ENCODE assay signal across 8 mouse cellular contexts in the genomic region with DNA sequence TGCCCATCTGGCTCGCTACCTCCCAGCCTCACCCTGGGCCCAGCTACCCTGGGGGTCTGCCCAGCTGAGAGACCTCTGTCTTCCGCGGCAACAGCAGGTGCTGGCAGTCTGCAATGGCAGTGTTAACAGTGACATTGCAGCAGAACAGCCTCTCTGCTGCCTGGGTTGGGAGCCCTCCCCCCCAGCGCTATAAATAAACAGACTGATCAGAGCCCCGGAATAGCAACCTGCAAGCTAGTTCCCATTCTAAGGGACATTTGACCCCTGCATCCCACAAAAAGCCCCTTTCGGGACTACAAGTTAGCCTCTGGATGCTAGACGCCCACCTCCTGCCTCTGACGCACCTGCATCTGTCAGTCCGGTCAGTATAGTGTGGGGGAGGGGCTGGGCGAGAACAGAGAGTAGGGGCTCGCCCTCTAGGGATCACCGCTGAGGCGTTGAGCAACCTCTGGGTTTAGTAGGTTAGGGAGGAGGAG. TPM values are rescaled to one million over a fixed set of nuclear protein-coding genes. Genes with fewer than 3 reads are reported as not detected.
DNase-seq lines count a peak whose midpoint lies in the region; ATAC-seq and TF ChIP-seq lines count a peak whose summit lies in the region.

A gene (minus strand): TSS at position 158 of the 476 bp plus-strand sequence.

- H3K9ac ChIP-seq in lung, embryonic 14.5 days, result peak within 1 kb of the TSS; percentile 24; the same call in 1 of the 2 replicates
- peak within 1 kb of the TSS; percentile 44 for H3K9ac ChIP-seq in forebrain, postnatal 0 days
- H3K9ac ChIP-seq in liver, postnatal 0 days (replicated peaks), result peak within 1 kb of the TSS; percentile 52; the same call in 1 of the 2 replicates
- H3K9ac ChIP-seq in stomach, embryonic 15.5 days, result no peak within 1 kb of the TSS

- H3K27me3 ChIP-seq in lung, embryonic 14.5 days (ENCODE audit: insufficient read depth, low read length), result peaks cover 12% of the 10 kb centered on the region; the same call in 1 of the 2 replicates
- H3K27me3 ChIP-seq in forebrain, postnatal 0 days (ENCODE audit: insufficient read depth, low read length), result no peaks in the 10 kb centered on the region
- H3K27me3 ChIP-seq in hindbrain, embryonic 10.5 days (ENCODE audit: insufficient read depth, poor library complexity, severe bottlenecking), result peaks cover 30% of the 10 kb centered on the region
- no peaks in the 10 kb centered on the region for H3K27me3 ChIP-seq in liver, postnatal 0 days (ENCODE audit: insufficient read depth, low read length)
- H3K27me3 ChIP-seq in stomach, embryonic 15.5 days (replicated peaks), result no peaks in the 10 kb centered on the region

- TF ChIP-seq EP300 in liver, postnatal 0 days (IDR thresholded peaks at IDR 0.05; ENCODE audit: low read depth), result no peak

- WGBS in lung, embryonic 14.5 days, result 5% methylated on average over 13 of the region's 13 CpGs
- WGBS in forebrain, postnatal 0 days, result 8% methylated on average over 13 of the region's 13 CpGs
- WGBS in hindbrain, embryonic 10.5 days, result 5% methylated on average over 13 of the region's 13 CpGs
- WGBS in liver, postnatal 0 days (ENCODE audit: insufficient replicate concordance), result 5% methylated on average over 13 of the region's 13 CpGs
- 5% methylated on average over 13 of the region's 13 CpGs for WGBS in stomach, embryonic 15.5 days

- TF ChIP-seq CTCF in lung, embryonic 14.5 days (IDR thresholded peaks at IDR 0.05; ENCODE audit: low read depth), result no peak
- TF ChIP-seq CTCF in forebrain, postnatal 0 days (IDR thresholded peaks at IDR 0.05; ENCODE audit: low read depth), result no peak
- TF ChIP-seq CTCF in liver, postnatal 0 days (IDR thresholded peaks at IDR 0.05; ENCODE audit: low read depth), result 0 out of 2 replicates have a peak, but pooled peaks have one; percentile 8

- H3K4me3 ChIP-seq in lung, embryonic 14.5 days (ENCODE audit: low read depth, low read length), result peak within 1 kb of the TSS; percentile 20
- H3K4me3 ChIP-seq in forebrain, postnatal 0 days (ENCODE audit: low read depth, low read length), result peak within 1 kb of the TSS; percentile 21
- peak within 1 kb of the TSS; percentile 41 for H3K4me3 ChIP-seq in hindbrain, embryonic 10.5 days
- peak within 1 kb of the TSS; percentile 36 for H3K4me3 ChIP-seq in liver, postnatal 0 days (ENCODE audit: low read depth, low read length)
- peak within 1 kb of the TSS; percentile 28 for H3K4me3 ChIP-seq in stomach, embryonic 15.5 days (replicated peaks)

- no peaks in the 10 kb centered on the region for H3K36me3 ChIP-seq in lung, embryonic 14.5 days (ENCODE audit: insufficient read depth)
- H3K36me3 ChIP-seq in forebrain, postnatal 0 days (ENCODE audit: insufficient read depth), result no peaks in the 10 kb centered on the region
- no peaks in the 10 kb centered on the region for H3K36me3 ChIP-seq in hindbrain, embryonic 10.5 days
- H3K36me3 ChIP-seq in liver, postnatal 0 days (replicated peaks; ENCODE audit: insufficient read depth, low read length), result no peaks in the 10 kb centered on the region
- H3K36me3 ChIP-seq in stomach, embryonic 15.5 days, result no peaks in the 10 kb centered on the region

- no peak for ATAC-seq in lung, embryonic 14.5 days (ENCODE audit: insufficient read depth)
- no peak for ATAC-seq in forebrain, postnatal 0 days
- ATAC-seq in liver, postnatal 0 days, result peak; percentile 65
- ATAC-seq in stomach, embryonic 15.5 days (ENCODE audit: insufficient read depth, low FRiP score, low read depth), result no peak
- ATAC-seq in megakaryocyte-erythroid progenitor cell, adult 5-6 weeks (replicated peaks; ENCODE audit: low FRiP score, low TSS enrichment, poor library complexity, severe bottlenecking), result no peak

- H3K27ac ChIP-seq in lung, embryonic 14.5 days (ENCODE audit: low read depth), result no peak within 1 kb of the TSS; the same call in 1 of the 2 replicates
- H3K27ac ChIP-seq in forebrain, postnatal 0 days (ENCODE audit: low read depth, low read length), result no peak within 1 kb of the TSS
- peak within 1 kb of the TSS; percentile 62; the same call in 1 of the 2 replicates for H3K27ac ChIP-seq in hindbrain, embryonic 10.5 days
- H3K27ac ChIP-seq in liver, postnatal 0 days (ENCODE audit: low read depth), result peak within 1 kb of the TSS; percentile 53
- no peak within 1 kb of the TSS for H3K27ac ChIP-seq in stomach, embryonic 15.5 days

- H3K4me1 ChIP-seq in lung, embryonic 14.5 days (ENCODE audit: insufficient read depth), result peaks cover 6% of the 10 kb centered on the region; the same call in 1 of the 2 replicates
- peaks cover 5% of the 10 kb centered on the region; the same call in 1 of the 2 replicates for H3K4me1 ChIP-seq in forebrain, postnatal 0 days (ENCODE audit: insufficient read depth)
- H3K4me1 ChIP-seq in hindbrain, embryonic 10.5 days (replicated peaks), result peaks cover 26% of the 10 kb centered on the region
- H3K4me1 ChIP-seq in liver, postnatal 0 days (ENCODE audit: insufficient read depth), result peaks cover 14% of the 10 kb centered on the region
- H3K4me1 ChIP-seq in stomach, embryonic 15.5 days, result peaks cover 8% of the 10 kb centered on the region; the same call in 1 of the 2 replicates

- H3K4me2 ChIP-seq in lung, embryonic 14.5 days, result peak within 1 kb of the TSS; percentile 51
- H3K4me2 ChIP-seq in forebrain, postnatal 0 days (ENCODE audit: low read depth), result peak within 1 kb of the TSS; percentile 42
- peak within 1 kb of the TSS; percentile 73 for H3K4me2 ChIP-seq in liver, postnatal 0 days (ENCODE audit: low read depth, low read length)
- H3K4me2 ChIP-seq in stomach, embryonic 15.5 days, result peak within 1 kb of the TSS; percentile 56

- H3K9me3 ChIP-seq in lung, embryonic 14.5 days (ENCODE audit: low read depth, low read length), result no peaks in the 10 kb centered on the region
- H3K9me3 ChIP-seq in forebrain, postnatal 0 days (ENCODE audit: low read length), result no peaks in the 10 kb centered on the region
- H3K9me3 ChIP-seq in hindbrain, embryonic 10.5 days, result no peaks in the 10 kb centered on the region
- no peaks in the 10 kb centered on the region for H3K9me3 ChIP-seq in liver, postnatal 0 days (ENCODE audit: low read length)
- no peaks in the 10 kb centered on the region for H3K9me3 ChIP-seq in stomach, embryonic 15.5 days

- no peak for DNase-seq in lung, embryonic 14.5 days
- no peak for DNase-seq in lung, postnatal 10 days
- peak; percentile 51 to 65 for DNase-seq in cerebellum, adult 18-20 months
- no peak for DNase-seq in forebrain, postnatal 0 days
- DNase-seq in hindbrain, embryonic 10.5 days (ENCODE audit: low spot score), result peak; percentile 48
- peak; percentile 76 for DNase-seq in liver, postnatal 0 days

RNA-seq across cellular contexts. Expression of the gene that starts here (rescaled TPM):
- polyA plus RNA-seq in lung, embryonic 14.5 days (2014; fragmentation: Nextera tagmentation; extraction: Ambion mirVana), result 1.1 TPM in 1 of 2 replicates, not detected in the other
- total RNA-seq in forebrain, postnatal 0 days (2014; rRNA removed), result 1.1 and 3.2 TPM in 2 replicates
- polyA plus RNA-seq in forebrain, postnatal 0 days (2015; fragmentation: Nextera tagmentation; extraction: Ambion mirVana), result 1.3 and 1.5 TPM in 2 replicates
- not detected in 2 replicates for polyA plus RNA-seq in hindbrain, embryonic 10.5 days (2016; fragmentation: Nextera tagmentation; extraction: Ambion mirVana)
- polyA plus RNA-seq in liver, postnatal 0 days (2015; fragmentation: Nextera tagmentation; extraction: Ambion mirVana), result 0.26 and 0.50 TPM in 2 replicates
- polyA plus RNA-seq in stomach, embryonic 15.5 days (2015; fragmentation: Nextera tagmentation; extraction: Ambion mirVana), result 0.28 and 0.44 TPM in 2 replicates
- 6.3 TPM in 1 of 2 replicates, not detected in the other for total RNA-seq in megakaryocyte-erythroid progenitor cell, adult 5-6 weeks (2014; fragmentation: Nextera tagmentation)
- not detected in 2 replicates for total RNA-seq in megakaryocyte-erythroid progenitor cell, adult 5-6 weeks (2017)

Comparison
In these comparisons a context has a peak if more than half of its experiments do, and no peak if none do; other contexts are left out.
1. Peak in DNase-seq, H3K4me3 ChIP-seq and H3K27ac ChIP-seq in hindbrain, embryonic 10.5 days; RNA of the gene not detected or under 1 TPM.
2. Peak in DNase-seq, ATAC-seq, H3K4me3 ChIP-seq, H3K27ac ChIP-seq, H3K9ac ChIP-seq and H3K4me2 ChIP-seq in liver, postnatal 0 days; RNA of the gene not detected or under 1 TPM.
3. DNase-seq: peak in cerebellum, adult 18-20 months (2 of 2); none in lung, embryonic 14.5 days (single experiment), lung, postnatal 10 days (single experiment) and forebrain, postnatal 0 days (single experiment).
4. Peak in every context shown above with its lines, with median percentiles within 50 percentile points of each other: H3K4me2 ChIP-seq and H3K4me3 ChIP-seq.